Mouse (Mus musculus): ENCODE results near the gene Foxs1. TPM values are rescaled to one million over a fixed set of nuclear protein-coding genes. Genes with fewer than 3 reads are reported as not detected.

Foxs1 gene
- total RNA-seq (2015; ENCODE audit: low replicate concordance) (not detected in 2 replicates), total RNA-seq (2017; ENCODE audit: low replicate concordance) (not detected in 2 replicates)

DNA sequence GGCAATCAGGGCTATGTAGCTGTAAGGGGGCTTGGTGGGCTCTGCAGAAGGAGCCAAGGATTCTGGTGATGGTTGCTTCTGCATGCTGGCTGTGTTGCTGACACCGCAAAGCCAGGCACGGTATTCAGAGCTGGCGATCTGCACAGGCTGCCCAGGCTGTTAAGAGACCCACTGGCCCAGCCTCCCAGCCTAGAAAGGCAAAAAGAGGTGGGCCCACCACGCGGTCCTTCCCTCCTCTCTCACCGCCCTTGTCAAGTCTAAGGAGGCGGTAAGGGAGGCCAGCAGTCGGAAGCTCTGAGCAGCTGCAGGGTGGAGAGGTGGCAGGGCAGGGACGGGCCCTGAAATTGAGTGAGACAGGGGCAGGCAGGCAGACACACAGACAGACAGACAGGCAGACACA is at the start of gene Foxs1:
Foxs1 (minus strand) TSS at position 161 of the 400 bp plus-strand sequence.
- ATAC-seq (replicated peaks; ENCODE audit: low FRiP score, poor library complexity, severe bottlenecking) = no peak

DNA sequence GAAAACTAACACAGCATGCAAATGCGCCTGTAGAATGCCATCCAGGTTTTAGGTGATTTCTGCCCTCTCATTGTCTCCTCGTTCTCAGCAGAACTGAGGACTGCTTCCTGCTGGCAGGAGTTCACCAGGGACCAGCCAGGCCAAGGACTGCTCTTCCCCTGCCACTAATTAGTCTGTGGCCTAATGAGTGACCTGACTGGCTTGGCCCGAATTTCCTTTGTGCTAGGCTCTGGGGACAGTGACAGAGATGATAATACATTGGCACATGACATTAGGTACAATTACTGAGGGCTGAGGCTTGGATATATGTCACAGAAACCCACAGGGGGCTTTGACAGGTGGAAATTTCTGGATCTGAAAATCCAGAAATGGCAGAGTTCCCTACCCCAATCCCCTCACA is 44.0 kb upstream of the Foxs1 start:
- ATAC-seq (replicated peaks; ENCODE audit: low FRiP score, poor library complexity, severe bottlenecking) = no peak

DNA sequence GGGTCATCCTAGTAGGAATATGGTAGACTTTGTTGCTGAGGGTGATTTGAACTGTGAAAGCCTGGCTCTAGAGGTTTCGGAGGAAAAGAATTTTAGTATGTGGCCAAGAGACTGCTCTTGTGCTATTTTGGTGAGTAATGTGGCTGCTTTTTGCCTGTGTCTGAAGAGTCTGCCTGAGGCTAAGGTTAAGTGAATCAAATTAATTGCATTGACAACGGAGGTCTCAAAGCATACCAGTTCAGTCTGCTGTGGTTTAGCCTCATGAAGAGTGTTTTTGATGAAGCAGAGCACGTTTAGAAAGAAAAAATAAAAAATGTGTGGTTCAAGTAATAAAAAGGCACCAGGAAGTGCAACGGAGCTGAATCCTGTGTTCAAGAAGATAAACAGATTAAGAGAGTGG is 32.5 kb upstream of the Foxs1 start:
- no peak for ATAC-seq (replicated peaks; ENCODE audit: low FRiP score, poor library complexity, severe bottlenecking)

DNA sequence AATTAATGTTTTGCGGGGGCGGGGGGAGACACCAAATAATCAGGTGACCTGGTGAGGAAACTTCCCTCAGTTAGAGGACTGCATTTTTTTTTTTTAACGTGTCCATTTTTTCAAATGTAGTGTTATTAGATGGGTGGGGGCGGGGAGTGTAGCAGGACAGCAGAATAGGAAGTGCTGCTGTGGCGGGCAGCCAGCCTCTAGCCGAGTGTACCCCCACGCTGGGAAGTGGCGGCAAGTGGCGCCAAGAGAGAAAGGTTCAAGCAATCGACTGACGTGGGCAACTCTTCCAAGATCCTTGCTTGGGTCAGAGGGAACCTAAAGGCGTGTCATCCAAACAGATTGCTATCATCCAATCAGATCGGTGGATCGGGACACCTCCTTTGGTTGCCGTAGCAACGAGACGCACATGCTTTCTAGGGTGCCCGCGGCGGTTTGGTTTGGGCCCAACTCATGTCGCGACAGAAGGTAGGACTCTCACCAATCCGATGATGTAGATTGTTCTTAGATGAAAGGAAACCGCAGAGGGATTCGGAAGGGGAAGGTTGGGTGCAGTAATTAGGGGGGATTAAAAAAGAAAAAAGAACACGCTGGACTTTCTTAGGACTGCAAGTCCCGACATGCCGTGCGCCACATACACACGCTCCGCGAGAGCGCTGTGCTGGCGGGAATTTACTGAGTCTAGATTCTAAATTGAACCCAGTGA is 29.2 kb upstream of the Foxs1 start, which contains the start of gene Ttll9:
Ttll9 (plus strand) TSS at position 395 of the 703 bp plus-strand sequence.
- no peak for ATAC-seq (replicated peaks; ENCODE audit: low FRiP score, poor library complexity, severe bottlenecking)

DNA sequence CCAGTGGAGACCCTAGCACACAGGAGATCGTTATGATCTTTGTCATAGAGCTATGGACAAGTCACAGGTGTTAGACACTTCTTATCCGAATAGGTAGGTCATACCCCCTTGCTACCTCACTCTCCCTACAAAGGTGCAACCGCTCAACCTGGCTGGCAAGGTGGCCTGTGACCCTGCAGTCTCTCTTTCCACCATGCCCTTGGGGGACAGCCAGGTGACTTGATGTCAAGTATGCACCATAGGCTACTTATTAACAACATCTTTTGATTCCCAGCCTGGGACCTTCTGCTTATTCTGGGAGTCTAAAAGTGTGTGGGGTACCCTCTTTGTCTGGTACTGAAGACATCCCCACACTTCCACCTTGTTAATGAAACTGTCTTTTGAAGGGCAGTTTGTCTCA is 25.1 kb upstream of the Foxs1 start:
- ATAC-seq (replicated peaks; ENCODE audit: low FRiP score, poor library complexity, severe bottlenecking) = no peak

DNA sequence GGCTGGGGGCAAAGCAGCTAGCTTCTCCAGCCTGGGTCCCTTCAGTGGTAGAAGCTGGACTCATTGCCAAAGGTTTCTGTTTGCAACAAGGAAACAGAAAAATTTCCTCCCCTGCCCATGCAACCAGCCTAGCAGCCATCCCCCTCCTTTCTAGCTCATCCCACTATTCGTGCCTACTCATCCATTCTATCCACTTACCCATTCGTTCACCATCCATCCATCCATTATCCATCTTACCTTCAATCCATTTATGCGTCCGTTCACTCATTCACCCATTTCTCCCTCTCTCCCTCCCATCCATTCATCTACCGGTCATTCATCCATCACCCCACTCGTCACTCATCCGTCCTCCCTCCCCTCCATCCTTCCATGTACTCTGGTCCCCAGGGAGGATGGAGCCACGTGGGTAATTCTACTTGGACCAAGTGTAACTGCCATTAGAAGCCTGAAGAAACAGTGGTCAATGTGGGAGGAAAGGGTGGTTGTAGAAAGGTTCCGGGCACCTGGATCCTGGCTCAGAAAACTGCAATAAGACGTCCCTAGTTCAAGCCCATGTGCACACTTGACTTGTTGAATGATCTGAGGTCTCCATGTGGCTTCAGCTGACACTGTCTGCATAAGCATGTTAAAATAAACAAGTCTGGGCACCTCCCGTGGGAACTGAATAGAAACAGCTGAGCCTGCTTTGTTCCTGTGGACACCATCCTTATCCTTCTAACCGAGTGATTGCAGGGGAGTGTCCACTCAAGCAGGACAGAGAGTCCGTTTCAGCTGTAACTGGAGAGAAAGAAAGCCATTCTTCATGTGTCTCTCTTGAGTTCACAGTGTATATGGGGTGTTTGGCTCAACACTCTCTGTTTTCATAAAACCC is 19.1 kb upstream of the Foxs1 start:
- ATAC-seq (replicated peaks; ENCODE audit: low FRiP score, poor library complexity, severe bottlenecking) = no peak

DNA sequence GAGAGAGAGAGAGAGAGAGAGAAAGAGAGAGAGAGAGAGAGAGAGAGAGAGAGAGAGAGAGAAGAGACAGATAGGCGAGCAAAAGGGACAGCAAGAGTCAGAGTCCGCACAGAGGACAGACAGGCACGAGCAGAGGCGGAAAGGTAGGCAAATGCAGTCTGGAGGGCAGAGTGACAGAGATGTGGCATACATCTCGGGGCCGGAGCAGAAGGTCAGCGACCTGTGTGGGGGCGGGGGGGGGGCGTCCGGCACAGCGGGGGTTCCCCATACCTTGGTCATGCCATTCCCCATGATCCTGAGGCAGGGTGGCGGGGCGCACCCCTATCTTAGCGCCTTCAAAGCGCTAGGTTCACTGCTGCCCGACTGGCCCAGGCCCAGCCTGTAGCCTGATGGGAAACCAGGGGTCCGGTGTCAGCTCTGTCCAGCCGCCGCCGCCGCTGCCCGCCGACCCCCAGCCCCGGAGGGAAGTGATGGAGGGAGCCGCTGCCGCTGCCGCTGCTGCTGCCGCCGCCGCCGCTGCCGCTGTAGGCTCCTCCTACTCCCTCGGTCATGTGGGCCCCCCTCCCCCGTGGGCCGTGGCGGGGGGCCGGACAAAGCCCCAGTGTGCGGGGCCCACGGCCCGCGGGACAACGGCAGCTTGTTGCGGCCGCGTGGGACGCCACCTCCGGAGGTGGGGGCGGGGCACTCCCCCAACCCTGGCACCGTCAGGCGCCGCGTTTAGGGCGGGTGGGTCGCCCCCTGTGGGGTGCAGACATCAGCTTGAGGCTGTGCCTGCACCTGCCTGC is 18.2 kb upstream of the Foxs1 start, which contains the start of gene Dusp15:
Dusp15 (minus strand) TSS at position 634 of the 785 bp plus-strand sequence.
- ATAC-seq (replicated peaks; ENCODE audit: low FRiP score, poor library complexity, severe bottlenecking) = no peak

DNA sequence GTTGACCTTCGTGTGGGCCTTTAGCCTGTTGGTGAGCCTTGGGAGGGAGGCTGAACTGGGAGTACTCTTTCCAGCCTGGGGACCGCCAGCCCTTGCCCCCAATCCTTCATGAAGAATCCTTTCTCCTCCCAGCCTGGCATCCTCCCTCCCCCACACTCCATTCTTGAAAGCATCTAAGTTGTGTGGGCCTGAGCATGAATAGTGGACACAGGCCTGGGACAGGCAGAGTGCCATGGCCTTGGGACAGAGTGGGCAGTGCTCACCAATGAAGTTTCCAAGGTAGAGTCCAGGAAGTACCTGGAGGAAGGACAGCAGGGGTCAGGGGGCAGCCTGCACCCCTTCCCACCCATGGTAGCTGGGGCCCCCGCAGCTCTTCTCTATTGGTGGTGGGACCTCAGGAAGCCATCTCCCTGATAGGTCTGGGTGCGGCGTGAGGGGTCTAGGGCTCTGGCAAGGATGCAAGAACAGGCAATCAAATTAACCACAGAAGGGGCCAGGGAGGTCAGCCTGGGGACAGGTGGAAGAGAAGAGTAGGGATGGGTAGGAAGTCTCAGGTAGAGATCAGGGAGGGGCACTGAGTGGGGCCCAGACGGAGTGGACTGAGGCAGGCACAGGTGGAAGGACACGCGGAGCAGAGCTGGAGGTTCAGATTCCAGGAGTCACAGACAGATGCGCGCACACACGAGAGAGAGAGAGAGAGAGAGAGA is 17.5 kb upstream of the Foxs1 start:
- no peak for ATAC-seq (replicated peaks; ENCODE audit: low FRiP score, poor library complexity, severe bottlenecking)

DNA sequence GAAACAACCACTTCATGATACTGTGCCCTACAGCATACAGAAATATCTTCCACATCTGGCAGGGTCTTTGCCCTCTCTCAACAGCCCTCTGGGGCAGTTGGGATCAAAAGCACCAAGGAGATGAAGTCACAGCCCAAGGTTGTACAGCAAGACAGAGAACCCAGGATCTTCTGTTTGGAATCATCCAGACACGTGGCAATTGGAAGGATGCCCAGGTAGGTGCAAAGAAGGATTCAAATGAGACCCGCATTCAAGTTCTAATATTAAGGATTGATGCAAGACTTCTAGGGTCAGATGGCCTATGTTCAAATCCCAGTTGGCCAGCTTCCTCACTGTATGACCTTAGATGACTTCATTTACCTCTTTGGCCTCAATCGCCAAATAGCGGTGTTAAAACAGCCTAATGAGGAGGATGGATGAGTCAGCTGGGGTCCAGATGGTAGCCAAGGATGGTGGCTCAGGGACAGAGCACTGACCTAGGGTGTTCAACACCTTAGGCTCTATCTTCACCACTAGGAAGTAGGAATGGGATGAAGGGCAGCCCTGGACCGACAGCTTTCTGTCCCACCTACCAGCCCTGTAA is 15.5 kb upstream of the Foxs1 start:
- no peak for ATAC-seq (replicated peaks; ENCODE audit: low FRiP score, poor library complexity, severe bottlenecking)

DNA sequence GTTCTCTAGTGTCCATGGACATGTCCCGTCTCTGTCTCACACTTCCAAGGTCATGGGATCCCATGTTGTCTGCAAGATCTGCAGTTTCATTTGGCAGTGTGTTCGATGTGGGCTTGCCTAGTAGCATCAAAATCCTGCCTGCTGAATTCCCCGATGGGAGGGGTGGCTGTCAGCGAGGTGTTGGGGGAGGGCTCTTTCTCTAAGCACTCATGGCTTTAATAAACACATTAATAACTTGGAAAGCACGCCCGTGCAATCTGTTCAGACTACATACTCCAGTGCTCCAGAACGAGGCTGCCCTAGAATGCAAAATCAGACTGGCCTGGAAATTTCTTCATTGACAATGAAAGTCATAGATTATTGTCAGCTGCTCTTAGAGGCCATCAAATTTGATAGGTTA is 14.1 kb upstream of the Foxs1 start:
- no peak for ATAC-seq (replicated peaks; ENCODE audit: low FRiP score, poor library complexity, severe bottlenecking)

DNA sequence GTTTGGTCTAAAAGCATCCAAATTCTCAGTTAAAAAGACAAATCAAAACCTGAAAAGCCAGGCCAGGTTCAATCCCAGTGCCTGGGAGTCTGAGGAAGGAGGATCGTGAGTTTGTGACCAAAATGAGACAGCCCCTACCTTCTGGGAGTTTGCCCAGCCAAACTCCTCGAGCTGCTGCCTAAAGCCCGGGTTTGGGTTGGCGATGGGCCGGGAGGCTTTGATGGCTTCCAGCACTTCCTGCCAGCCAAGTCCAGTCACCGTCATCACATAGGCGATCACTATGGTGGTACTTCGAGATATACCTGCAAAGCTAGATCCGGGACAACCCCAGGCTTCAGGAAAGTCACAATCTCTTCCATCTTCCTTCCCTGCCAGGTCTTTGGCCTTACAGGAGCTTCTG is 11.0 kb upstream of the Foxs1 start:
- no peak for ATAC-seq (replicated peaks; ENCODE audit: low FRiP score, poor library complexity, severe bottlenecking)

DNA sequence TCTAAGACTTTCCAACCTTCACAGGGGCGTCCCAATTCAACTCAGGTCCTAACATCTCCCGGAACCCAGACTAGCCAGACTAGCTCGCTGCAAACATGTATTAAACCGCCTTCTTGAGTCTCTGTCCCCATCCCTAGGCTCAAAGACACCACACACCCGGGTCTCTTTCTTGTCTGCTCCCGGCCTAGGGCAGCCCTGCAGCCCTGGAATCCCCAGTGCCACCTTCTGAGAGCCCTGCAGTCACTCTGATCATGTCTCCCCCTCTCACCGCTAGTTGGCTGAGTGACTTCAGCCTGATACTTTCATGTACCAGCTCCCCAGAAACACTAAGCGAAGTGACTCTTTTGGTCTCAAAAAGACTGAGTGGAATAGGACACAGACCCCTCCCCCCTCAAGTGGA is 10.6 kb upstream of the Foxs1 start:
- ATAC-seq (replicated peaks; ENCODE audit: low FRiP score, poor library complexity, severe bottlenecking) = no peak

DNA sequence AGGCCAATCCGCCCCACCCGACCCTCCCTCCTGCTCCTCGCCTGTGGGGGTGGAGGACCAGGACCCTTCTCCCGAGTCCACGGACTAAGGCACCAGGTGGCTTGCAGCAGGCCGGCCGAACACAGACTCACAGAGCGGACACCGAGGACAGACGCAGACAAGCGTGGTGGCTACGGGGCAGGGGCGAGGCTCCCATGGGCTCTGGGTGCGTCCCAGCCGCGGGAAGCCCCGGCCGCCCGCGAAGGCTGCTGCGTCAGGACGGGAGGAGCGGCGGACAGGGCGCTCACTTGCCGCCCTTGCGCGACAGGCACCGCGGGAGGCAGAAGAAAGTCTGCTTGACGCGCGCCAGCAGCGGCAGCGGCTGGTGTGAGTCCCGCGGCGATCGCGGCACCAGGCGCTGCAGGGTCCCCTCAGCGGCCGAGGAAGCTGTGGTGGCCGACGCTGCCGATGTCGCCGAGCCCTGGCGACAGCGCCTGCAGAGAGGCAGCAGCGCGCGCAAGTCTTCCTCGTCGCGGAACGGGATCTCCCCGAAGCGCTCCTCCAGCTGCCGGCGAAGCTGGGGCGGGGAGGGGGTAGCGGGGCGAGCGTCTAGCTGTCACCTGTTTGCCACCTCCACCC is 10.0 kb upstream of the Foxs1 start:
- no peak for ATAC-seq (replicated peaks; ENCODE audit: low FRiP score, poor library complexity, severe bottlenecking)

DNA sequence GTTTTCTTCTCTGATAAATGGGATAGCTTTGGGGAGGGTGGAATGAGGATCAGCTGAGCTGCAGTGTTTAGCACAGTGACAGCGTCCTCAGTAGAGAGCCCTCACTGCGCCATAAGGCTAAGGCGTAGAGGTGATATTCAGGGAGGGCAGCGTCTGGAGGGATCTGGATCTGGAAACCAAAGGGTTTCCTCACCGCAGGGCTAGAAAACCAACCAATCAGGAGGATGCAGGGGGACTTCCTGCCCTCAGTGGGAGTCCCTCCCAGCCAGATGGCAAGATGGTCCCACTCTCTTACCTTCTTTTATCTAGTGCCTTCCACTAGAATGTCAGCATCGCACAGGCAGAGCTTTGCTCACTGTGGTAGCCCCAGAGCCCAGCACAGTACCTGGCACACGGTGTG is 8.8 kb upstream of the Foxs1 start:
- no peak for ATAC-seq (replicated peaks; ENCODE audit: low FRiP score, poor library complexity, severe bottlenecking)

DNA sequence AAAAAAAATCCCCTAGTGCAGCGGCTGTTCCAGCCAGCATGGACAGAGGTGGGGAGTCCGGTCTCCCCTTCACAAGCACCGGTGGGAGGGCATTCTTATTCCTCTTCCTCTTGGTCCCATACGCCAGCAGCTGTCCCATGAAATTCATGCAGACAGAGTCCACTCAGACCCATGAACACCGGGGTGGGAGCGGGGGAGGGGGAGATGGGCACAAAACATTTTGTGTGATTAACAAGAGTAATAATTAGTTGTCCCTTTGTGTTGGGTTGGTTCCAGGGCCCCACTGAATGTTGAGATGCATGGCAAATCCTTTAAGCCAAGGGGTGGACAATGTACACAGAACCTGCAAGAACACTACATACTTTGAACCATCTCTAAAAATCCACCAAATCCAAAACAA is 8.1 kb upstream of the Foxs1 start:
- no peak for ATAC-seq (replicated peaks; ENCODE audit: low FRiP score, poor library complexity, severe bottlenecking)

DNA sequence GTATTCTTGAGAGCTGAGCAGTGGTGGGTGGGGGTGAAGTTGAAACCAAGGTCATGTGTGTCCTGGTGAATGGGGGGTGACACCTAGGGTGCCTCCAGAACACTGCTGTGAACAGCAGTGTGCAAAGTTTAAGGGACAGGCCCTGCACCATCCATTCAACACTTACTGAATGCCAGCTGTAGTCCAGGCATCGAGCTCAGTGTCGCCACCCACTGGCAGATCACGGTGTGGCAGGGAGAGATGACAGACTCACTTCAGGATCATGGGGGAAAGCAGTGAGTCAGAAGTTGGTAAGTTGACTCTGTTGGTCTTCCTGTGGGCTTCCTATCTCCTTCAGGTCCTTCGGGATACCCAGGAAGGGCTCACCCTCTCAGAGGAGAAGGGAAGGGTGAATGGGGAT is 6.8 kb upstream of the Foxs1 start:
- ATAC-seq (replicated peaks; ENCODE audit: low FRiP score, poor library complexity, severe bottlenecking) = 0 out of 2 replicates have a peak, but pooled peaks have one; percentile 39

DNA sequence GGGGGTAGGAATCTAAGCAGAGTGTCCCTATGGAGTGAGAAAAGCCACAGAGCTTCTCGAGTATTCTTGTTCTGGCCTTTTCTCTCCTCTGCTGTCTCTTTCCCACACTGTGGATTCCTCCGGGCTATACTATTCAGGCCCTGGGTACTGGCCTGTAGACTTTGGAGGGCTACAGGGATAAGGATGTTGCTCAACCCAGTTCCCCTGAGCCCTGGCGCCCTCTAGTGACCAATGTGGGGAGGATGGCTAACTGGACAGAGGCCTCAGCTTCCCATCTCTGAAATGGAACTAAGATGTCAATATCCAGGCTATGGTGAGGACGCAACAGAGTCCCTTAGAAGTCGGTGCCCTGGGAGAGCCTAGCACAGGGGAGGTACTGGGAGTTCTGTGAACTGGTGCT is 606 bp upstream of the Foxs1 start:
- ATAC-seq (replicated peaks; ENCODE audit: low FRiP score, poor library complexity, severe bottlenecking) = 0 out of 2 replicates have a peak, but pooled peaks have one; percentile 20

DNA sequence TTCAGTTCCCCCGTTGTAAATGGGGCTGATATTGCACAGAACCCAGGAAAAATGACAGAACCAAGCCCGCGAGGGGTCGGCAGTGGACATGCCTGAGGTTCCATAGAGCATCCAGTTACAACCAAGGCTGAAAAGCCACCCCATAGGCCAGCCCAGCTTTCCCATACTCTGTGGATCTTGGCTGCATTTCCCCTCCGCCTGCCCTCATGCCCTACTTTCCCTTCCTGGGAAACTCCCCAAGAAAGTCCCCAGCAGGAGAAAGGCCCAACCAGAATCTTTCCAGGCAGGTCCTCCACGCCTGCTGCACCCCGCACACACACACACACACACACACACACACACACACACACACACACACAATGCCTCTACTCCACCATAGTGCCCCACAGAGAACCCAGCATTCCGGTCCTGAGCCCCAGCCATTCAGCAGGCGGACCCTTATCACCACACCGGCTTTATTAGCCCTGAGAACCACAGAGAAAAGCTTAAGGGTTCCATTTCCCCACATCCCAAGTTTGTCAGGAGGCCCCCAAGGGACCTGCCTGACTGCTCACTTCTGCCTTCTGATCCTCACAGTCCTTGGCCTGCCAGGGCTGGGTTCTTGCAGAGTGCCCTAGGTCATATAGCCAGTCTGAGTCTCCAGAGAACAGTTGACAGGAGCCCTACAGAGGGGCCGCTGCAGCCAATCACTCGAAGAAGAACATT is 1.4 kb downstream of the Foxs1 start:
- ATAC-seq (replicated peaks; ENCODE audit: low FRiP score, poor library complexity, severe bottlenecking) = no peak
